ENCODE assay signal across 9 mouse cellular contexts in the genomic region with DNA sequence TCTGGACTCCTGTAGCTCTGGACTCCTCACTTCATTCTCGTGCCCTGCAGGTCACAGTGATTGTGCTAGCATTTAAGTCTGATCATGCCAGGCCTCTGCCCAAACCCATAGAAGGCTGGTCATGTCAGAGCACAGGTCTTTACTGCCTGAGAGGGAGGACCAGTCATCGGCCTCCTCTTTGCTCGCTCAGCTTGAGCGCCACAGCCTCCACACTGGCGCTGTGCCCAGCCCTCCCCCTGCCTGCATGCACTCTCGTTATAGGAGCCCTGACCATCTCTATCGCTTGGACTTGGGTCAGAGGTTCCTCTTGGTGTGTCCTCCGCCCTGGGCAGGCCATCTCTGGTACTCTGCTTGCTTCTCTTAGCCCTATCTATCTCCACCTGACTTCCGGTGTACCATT.
DNase-seq lines count a peak whose midpoint lies in the region; ATAC-seq lines count a peak whose summit lies in the region.
"Had no signal": no experiment of that assay in that cellular context is flagged by ENCODE, and none has a peak within 500 bp of the region (broad histone marks: within the 10 kb centered on the region; RNA-seq: fewer than 3 reads in every experiment).

No protein-coding gene starts in this region.

- H3K36me3 ChIP-seq in kidney, embryonic 16.5 days (ENCODE audit: insufficient read depth, low read length): no peaks in the 10 kb centered on the region
- no peaks in the 10 kb centered on the region for H3K36me3 ChIP-seq in stomach, embryonic 16.5 days (ENCODE audit: control insufficient read depth, insufficient read depth, low read length)
- H3K36me3 ChIP-seq: G1E had no signal

- H3K4me3 ChIP-seq in kidney, embryonic 16.5 days (ENCODE audit: low read length): no peak overlapping the region
- no peak overlapping the region for H3K4me3 ChIP-seq in stomach, embryonic 16.5 days (replicated peaks; ENCODE audit: low read length)

- H3K27me3 ChIP-seq in kidney, embryonic 16.5 days (ENCODE audit: insufficient read depth, low read length): peaks cover 2% of the 10 kb centered on the region; the same call in 1 of the 2 replicates
- H3K27me3 ChIP-seq in stomach, embryonic 16.5 days (ENCODE audit: control insufficient read depth, insufficient read depth, low read length): no peaks in the 10 kb centered on the region

- ATAC-seq in kidney, embryonic 16.5 days (ENCODE audit: low FRiP score, low TSS enrichment): peak; percentile 58
- peak; percentile 49; the same call in 1 of the 2 replicates for ATAC-seq in stomach, embryonic 16.5 days (ENCODE audit: insufficient read depth, low FRiP score)

- no peaks in the 10 kb centered on the region for H3K9me3 ChIP-seq in kidney, embryonic 16.5 days (ENCODE audit: low read length)
- no peaks in the 10 kb centered on the region for H3K9me3 ChIP-seq in stomach, embryonic 16.5 days (replicated peaks; ENCODE audit: control insufficient read depth, low read length)
- H3K9me3 ChIP-seq: G1E had no signal

- H3K27ac ChIP-seq in kidney, embryonic 16.5 days (ENCODE audit: low read length): no peak overlapping the region
- no peak overlapping the region for H3K27ac ChIP-seq in stomach, embryonic 16.5 days (ENCODE audit: low read length)

- peak overlapping the region; percentile 39 for H3K4me2 ChIP-seq in kidney, embryonic 16.5 days (replicated peaks; ENCODE audit: low read depth, low read length)
- no peak overlapping the region for H3K4me2 ChIP-seq in stomach, embryonic 16.5 days (ENCODE audit: low read depth, low read length)

- no peak overlapping the region for H3K9ac ChIP-seq in kidney, embryonic 16.5 days (replicated peaks; ENCODE audit: low read length)
- H3K9ac ChIP-seq in stomach, embryonic 16.5 days (ENCODE audit: low read length): no peak overlapping the region

- peak; percentile 57 for DNase-seq in gastrocnemius, postnatal 10 days
- no peak for DNase-seq in gastrocnemius, postnatal 25 days
- DNase-seq in right cerebral cortex, postnatal 10 days (ENCODE audit: low spot score in 2 of 2): peak; percentile 36 to 37
- DNase-seq in right cerebral cortex, adult 18-20 months: no peak
- DNase-seq in T-cell, adult 2 months (ENCODE audit: low spot score): no peak
- DNase-seq in c-Kit-positive CD71-positive TER-119-positive erythroid progenitor cells, embryonic 14.5 days (ENCODE audit: low spot score): no peak

- peaks cover 9% of the 10 kb centered on the region for H3K4me1 ChIP-seq in kidney, embryonic 16.5 days (ENCODE audit: insufficient read depth, low read length)
- 0 out of 2 replicates have a peak, but pooled peaks cover 3% of the 10 kb centered on the region for H3K4me1 ChIP-seq in stomach, embryonic 16.5 days (ENCODE audit: control insufficient read depth, insufficient read depth, low read length)

- 21% methylated on average over 9 of the region's 9 CpGs for WGBS in kidney, embryonic 16.5 days
- 49% methylated on average over 9 of the region's 9 CpGs for WGBS in stomach, embryonic 16.5 days

Comparison
In these comparisons a context has a peak if more than half of its experiments do, and no peak if none do; other contexts are left out.
1. DNase-seq: peak in gastrocnemius, postnatal 10 days (single experiment) and right cerebral cortex, postnatal 10 days (2 of 2); none in gastrocnemius, postnatal 25 days (single experiment), right cerebral cortex, adult 18-20 months (single experiment), T-cell, adult 2 months (single experiment) and c-Kit-positive CD71-positive TER-119-positive erythroid progenitor cells, embryonic 14.5 days (single experiment).